In the genomic region with DNA sequence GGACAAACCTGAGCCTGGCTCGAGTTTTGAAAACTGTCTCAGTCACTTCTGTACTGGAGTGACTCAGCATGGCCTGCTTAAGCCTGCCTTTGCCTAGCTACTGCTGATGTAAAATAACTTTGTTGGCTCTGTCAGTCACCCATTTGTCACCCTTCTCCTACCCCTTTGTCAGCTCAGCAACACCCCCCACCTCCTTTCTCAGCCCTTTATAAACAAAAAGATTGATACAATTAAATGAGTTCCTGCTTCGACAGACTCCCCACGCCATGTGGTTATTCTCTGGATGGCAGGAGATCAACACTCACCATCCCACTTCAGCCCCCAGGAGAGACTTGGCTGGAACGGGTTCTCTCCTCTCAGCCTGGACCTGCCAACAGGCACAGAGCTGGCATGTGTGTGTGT, we compare ENCODE assay signal across 14 mouse cellular contexts. TPM values are rescaled to one million over a fixed set of nuclear protein-coding genes. Genes with fewer than 3 reads are reported as not detected.
DNase-seq lines count a peak whose midpoint lies in the region; ATAC-seq and TF ChIP-seq lines count a peak whose summit lies in the region.
"Had no signal": no experiment of that assay in that cellular context is flagged by ENCODE, and none has a peak within 500 bp of the region (broad histone marks: within the 10 kb centered on the region; RNA-seq: fewer than 3 reads in every experiment).

No protein-coding gene starts in this region.

- no peaks in the 10 kb centered on the region for H3K4me1 ChIP-seq in forebrain, embryonic 14.5 days (ENCODE audit: control insufficient read depth, insufficient read depth, low read length)
- no peaks in the 10 kb centered on the region for H3K4me1 ChIP-seq in forebrain, embryonic 11.5 days (replicated peaks; ENCODE audit: control insufficient read depth, insufficient read depth, low read length)
- H3K4me1 ChIP-seq in heart, postnatal 0 days (ENCODE audit: control insufficient read depth, insufficient read depth) = peaks cover 22% of the 10 kb centered on the region

- no peak overlapping the region for H3K4me2 ChIP-seq in forebrain, embryonic 14.5 days (ENCODE audit: low read length)
- H3K4me2 ChIP-seq in forebrain, embryonic 11.5 days (ENCODE audit: low read depth, low read length, severe bottlenecking) = no peak overlapping the region
- H3K4me2 ChIP-seq in heart, postnatal 0 days (ENCODE audit: low read depth, low read length) = no peak overlapping the region

- H3K4me3 ChIP-seq in forebrain, embryonic 14.5 days (ENCODE audit: low read depth, low read length) = no peak overlapping the region
- H3K4me3 ChIP-seq in forebrain, embryonic 11.5 days (ENCODE audit: low read depth, low read length) = no peak overlapping the region
- no peak overlapping the region for H3K4me3 ChIP-seq in heart, postnatal 0 days (ENCODE audit: low read depth, low read length)

- peak; percentile 45; the same call in 1 of the 2 replicates for TF ChIP-seq EP300 in heart, postnatal 0 days (IDR thresholded peaks at IDR 0.05; ENCODE audit: low read depth)

- H3K27me3 ChIP-seq in forebrain, embryonic 14.5 days (replicated peaks; ENCODE audit: control insufficient read depth, insufficient read depth, low read length) = no peaks in the 10 kb centered on the region
- H3K27me3 ChIP-seq in forebrain, embryonic 11.5 days (ENCODE audit: control insufficient read depth, insufficient read depth, low read length) = no peaks in the 10 kb centered on the region
- no peaks in the 10 kb centered on the region for H3K27me3 ChIP-seq in heart, postnatal 0 days (ENCODE audit: control insufficient read depth, insufficient read depth, low read length)

- no peaks in the 10 kb centered on the region for H3K9me3 ChIP-seq in forebrain, embryonic 14.5 days (replicated peaks; ENCODE audit: control insufficient read depth, low read length)
- no peaks in the 10 kb centered on the region for H3K9me3 ChIP-seq in forebrain, embryonic 11.5 days (ENCODE audit: control insufficient read depth, low read length)
- H3K9me3 ChIP-seq in heart, postnatal 0 days (replicated peaks; ENCODE audit: control insufficient read depth, low read length) = no peaks in the 10 kb centered on the region

- H3K9ac ChIP-seq in forebrain, embryonic 14.5 days (ENCODE audit: low read length) = no peak overlapping the region
- no peak overlapping the region for H3K9ac ChIP-seq in forebrain, embryonic 11.5 days (ENCODE audit: low read length)
- H3K9ac ChIP-seq in heart, postnatal 0 days (replicated peaks; ENCODE audit: low read depth, low read length) = no peak overlapping the region

- ATAC-seq in forebrain, embryonic 14.5 days = no peak
- ATAC-seq in forebrain, embryonic 11.5 days (replicated peaks; ENCODE audit: low FRiP score) = no peak
- ATAC-seq in heart, postnatal 0 days (ENCODE audit: insufficient read depth, low read depth) = peak; percentile 87
- ATAC-seq in megakaryocyte, adult 5-6 weeks (ENCODE audit: poor library complexity, severe bottlenecking) = no peak
- ATAC-seq: CD4-positive, CD25-positive, alpha-beta regulatory T cell, adult 4 months had no signal

- TF ChIP-seq CTCF in heart, postnatal 0 days (IDR thresholded peaks at IDR 0.05; ENCODE audit: low read depth) = no peak

- H3K27ac ChIP-seq in forebrain, embryonic 14.5 days (ENCODE audit: low read depth, low read length) = no peak overlapping the region
- no peak overlapping the region for H3K27ac ChIP-seq in forebrain, embryonic 11.5 days (ENCODE audit: low read depth, low read length)
- H3K27ac ChIP-seq in heart, postnatal 0 days (ENCODE audit: low read depth) = peak overlapping the region; percentile 27; the same call in 1 of the 2 replicates

- no peaks in the 10 kb centered on the region for H3K36me3 ChIP-seq in forebrain, embryonic 14.5 days (ENCODE audit: control insufficient read depth, insufficient read depth, low read length)
- H3K36me3 ChIP-seq in forebrain, embryonic 11.5 days (ENCODE audit: control insufficient read depth, insufficient read depth, low read length) = no peaks in the 10 kb centered on the region
- no peaks in the 10 kb centered on the region for H3K36me3 ChIP-seq in heart, postnatal 0 days (replicated peaks; ENCODE audit: control insufficient read depth, insufficient read depth, low read length)

- WGBS in forebrain, embryonic 14.5 days = 6% methylated on average over 4 of the region's 4 CpGs
- WGBS in forebrain, embryonic 11.5 days = 34% methylated on average over 4 of the region's 4 CpGs
- 27% methylated on average over 4 of the region's 4 CpGs for WGBS in heart, postnatal 0 days

- DNase-seq in forebrain, embryonic 14.5 days (ENCODE audit: low spot score) = peak; percentile 39
- no peak for DNase-seq in forebrain, embryonic 11.5 days (ENCODE audit: low spot score)
- peak; percentile 17 to 31 for DNase-seq in layer of hippocampus, postnatal 10 days (ENCODE audit: low spot score in 2 of 2)
- no peak for DNase-seq in layer of hippocampus, adult 8-10 months (ENCODE audit: low spot score in 2 of 2)
- peak; percentile 67 for DNase-seq in MN1 (ENCODE audit: low spot score)
- DNase-seq in heart, postnatal 0 days (ENCODE audit: low spot score) = peak; percentile 60
- no peak for DNase-seq in adrenal gland, postnatal 25 days
- DNase-seq: cerebellum, adult 9-11 months; layer of hippocampus, postnatal 36 days; liver; spleen, adult 18-20 months; thymus, postnatal 4 days had no signal

RNA-seq across cellular contexts. Expression of a gene that starts 35.4 kb away (rescaled TPM):
- 0.06 TPM in 1 of 2 replicates, not detected in the other for polyA plus RNA-seq in forebrain, embryonic 14.5 days (2014; fragmentation: Nextera tagmentation; extraction: Ambion mirVana)
- not detected in 2 replicates for polyA plus RNA-seq in forebrain, embryonic 11.5 days (2014; fragmentation: Nextera tagmentation; extraction: Ambion mirVana)
- under 1 TPM in 1 of 2 experiments, not detected in 1; 0.25 TPM for total RNA-seq in layer of hippocampus, postnatal 10 days (2021)
- total RNA-seq in layer of hippocampus, adult 8-10 months (2022) = not detected
- 0.23 TPM in 1 of 2 replicates, not detected in the other for total RNA-seq in heart, postnatal 0 days (2014; rRNA removed; ENCODE audit: low replicate concordance)
- polyA plus RNA-seq in heart, postnatal 0 days (2015; fragmentation: Nextera tagmentation; extraction: Ambion mirVana) = 0.04 TPM in 1 of 2 replicates, not detected in the other
- total RNA-seq in megakaryocyte, adult 5-6 weeks (2015) = 41.3 and 61.9 TPM in 2 replicates
- total RNA-seq in megakaryocyte, adult 5-6 weeks (2017) = 67.6 and 76.1 TPM in 2 replicates
- total RNA-seq in adrenal gland, postnatal 25 days (2021) = not detected in 2 replicates
- total RNA-seq: layer of hippocampus, postnatal 36 days had no signal
- polyA plus RNA-seq: CD4-positive, CD25-positive, alpha-beta regulatory T cell, adult 4 months had no signal

RNA-seq across cellular contexts. Expression of a gene that starts 59.3 kb away (rescaled TPM):
- 204 and 211 TPM in 2 replicates for polyA plus RNA-seq in forebrain, embryonic 14.5 days (2014; fragmentation: Nextera tagmentation; extraction: Ambion mirVana)
- 7.5 and 9.4 TPM in 2 replicates for polyA plus RNA-seq in forebrain, embryonic 11.5 days (2014; fragmentation: Nextera tagmentation; extraction: Ambion mirVana)
- 100 to 1,000 TPM; 249 to 272 TPM for total RNA-seq in layer of hippocampus, postnatal 10 days (2021)
- total RNA-seq in layer of hippocampus, adult 8-10 months (2022) = 100 to 1,000 TPM; 189 to 232 (median 208) TPM
- 6.0 TPM in 1 of 2 replicates, not detected in the other for total RNA-seq in heart, postnatal 0 days (2014; rRNA removed; ENCODE audit: low replicate concordance)
- polyA plus RNA-seq in heart, postnatal 0 days (2015; fragmentation: Nextera tagmentation; extraction: Ambion mirVana) = 0.51 TPM in 1 of 2 replicates, not detected in the other
- total RNA-seq in megakaryocyte, adult 5-6 weeks (2015) = 0.41 TPM in 1 of 2 replicates, not detected in the other
- total RNA-seq in megakaryocyte, adult 5-6 weeks (2017) = 1.6 TPM in 1 of 2 replicates, not detected in the other
- total RNA-seq in adrenal gland, postnatal 25 days (2021) = 9.7 and 12.9 TPM in 2 replicates
- polyA plus RNA-seq: CD4-positive, CD25-positive, alpha-beta regulatory T cell, adult 4 months had no signal

Comparison
In these comparisons a context has a peak if more than half of its experiments do, and no peak if none do; other contexts are left out.
1. DNase-seq: peak in forebrain, embryonic 14.5 days (single experiment), layer of hippocampus, postnatal 10 days (2 of 2), MN1 (single experiment) and heart, postnatal 0 days (single experiment); none in forebrain, embryonic 11.5 days (single experiment), layer of hippocampus, adult 8-10 months (0 of 2) and adrenal gland, postnatal 25 days (single experiment).
2. RNA of a gene that starts 35.4 kb away (total RNA-seq): 41.3 to 76.1 TPM in megakaryocyte, adult 5-6 weeks; 0.25 TPM in layer of hippocampus, postnatal 10 days, not detected in layer of hippocampus, adult 8-10 months, 0.23 TPM in heart, postnatal 0 days and not detected in adrenal gland, postnatal 25 days; every median in the first group is over 10 times any median in the second.
3. RNA of a gene that starts 59.3 kb away (total RNA-seq): 249 to 272 TPM in layer of hippocampus, postnatal 10 days and 189 to 232 TPM in layer of hippocampus, adult 8-10 months; 9.7 to 12.9 TPM in adrenal gland, postnatal 25 days, 6.0 TPM in heart, postnatal 0 days and 0.41 to 1.6 TPM in megakaryocyte, adult 5-6 weeks; every median in the first group is over 10 times any median in the second.